Mouse (Mus musculus): Measurements from ENCODE around the gene Usp34. TPM values are rescaled to one million over a fixed set of nuclear protein-coding genes. Genes with fewer than 3 reads are reported as not detected.
"Not testable (repeated sequence)": the region's sequence is repeated elsewhere in the genome, so short reads cannot be mapped to it uniquely, and the experiment has no call there.

Gene Usp34
- polyA plus RNA-seq, 1 experiment from 2014 or later: 19.7 TPM

- peak within 1 kb of the TSS; percentile 91 for H3K4me3 ChIP-seq (ENCODE audit: low read depth, low read length)
- peak within 1 kb of the TSS; percentile 96 for H3K27ac ChIP-seq (ENCODE audit: low read depth, low read length)
- no peaks in the 10 kb centered on the region for H3K9me3 ChIP-seq (ENCODE audit: control insufficient read depth, low read length)
- H3K9ac ChIP-seq (ENCODE audit: low read depth, low read length): peak within 1 kb of the TSS; percentile 98
- DNase-seq (ENCODE audit: low spot score) (peak; percentile 99), ATAC-seq (replicated peaks; ENCODE audit: low FRiP score) (peak; percentile 94)
- WGBS: under 1% methylated on average over 59 of the region's 66 CpGs
- no peaks in the 10 kb centered on the region for H3K27me3 ChIP-seq (replicated peaks; ENCODE audit: control insufficient read depth, insufficient read depth, low read length)
- H3K36me3 ChIP-seq (ENCODE audit: control insufficient read depth, insufficient read depth, low read length): peaks cover 15% of the 10 kb centered on the region
- peak within 1 kb of the TSS; percentile 80 for H3K4me2 ChIP-seq
- peaks cover 12% of the 10 kb centered on the region for H3K4me1 ChIP-seq (replicated peaks; ENCODE audit: control insufficient read depth, insufficient read depth, low read length)
Measured at GRCm38 (mm10) chr11:23497718-23498509, 191.2 kb downstream of the Usp34 start, which contains the start of gene Ahsa2. Gene Ahsa2 (minus strand): TSS chr11:23498030.

- peaks cover 12% of the 10 kb centered on the region for H3K4me1 ChIP-seq (replicated peaks; ENCODE audit: control insufficient read depth, insufficient read depth, low read length)
- H3K9ac ChIP-seq (ENCODE audit: low read depth, low read length): peak overlapping the region; percentile 71
- WGBS: 32% methylated on average over 5 of the region's 5 CpGs
- peak overlapping the region; percentile 80 for H3K4me2 ChIP-seq
- no peak for DNase-seq (ENCODE audit: low spot score)
- no peaks in the 10 kb centered on the region for H3K27me3 ChIP-seq (replicated peaks; ENCODE audit: control insufficient read depth, insufficient read depth, low read length)
- H3K9me3 ChIP-seq (ENCODE audit: control insufficient read depth, low read length): no peaks in the 10 kb centered on the region
- H3K4me3 ChIP-seq (ENCODE audit: low read depth, low read length): peak overlapping the region; percentile 56
- peaks cover 12% of the 10 kb centered on the region for H3K36me3 ChIP-seq (ENCODE audit: control insufficient read depth, insufficient read depth, low read length)
- peak overlapping the region; percentile 49; the same call in 1 of the 2 replicates for H3K27ac ChIP-seq (ENCODE audit: low read depth, low read length)
- no peak for ATAC-seq (replicated peaks; ENCODE audit: low FRiP score)
Measured at GRCm38 (mm10) chr11:23498609-23499008, 191.9 kb downstream of the Usp34 start.

- not testable (repeated sequence) for H3K36me3 ChIP-seq (ENCODE audit: control insufficient read depth, insufficient read depth, low read length); H3K9me3 ChIP-seq (ENCODE audit: control insufficient read depth, low read length); ATAC-seq (replicated peaks; ENCODE audit: low FRiP score); H3K27me3 ChIP-seq (replicated peaks; ENCODE audit: control insufficient read depth, insufficient read depth, low read length); H3K9ac ChIP-seq (ENCODE audit: low read depth, low read length); H3K4me3 ChIP-seq (ENCODE audit: low read depth, low read length); DNase-seq (ENCODE audit: low spot score); H3K27ac ChIP-seq (ENCODE audit: low read depth, low read length); H3K4me1 ChIP-seq (replicated peaks; ENCODE audit: control insufficient read depth, insufficient read depth, low read length); H3K4me2 ChIP-seq
- 79% methylated on average over 5 of the region's 5 CpGs for WGBS
Measured at GRCm38 (mm10) chr11:23504801-23505200, 198.1 kb downstream of the Usp34 start.

GRCm38 (mm10) chr11:23514785-23515184 lies 208.1 kb downstream of the Usp34 start:
- H3K27ac ChIP-seq (ENCODE audit: low read depth, low read length); H3K36me3 ChIP-seq (ENCODE audit: control insufficient read depth, insufficient read depth, low read length); H3K9ac ChIP-seq (ENCODE audit: low read depth, low read length); H3K9me3 ChIP-seq (ENCODE audit: control insufficient read depth, low read length); ATAC-seq (replicated peaks; ENCODE audit: low FRiP score); DNase-seq (ENCODE audit: low spot score); H3K4me2 ChIP-seq; H3K4me1 ChIP-seq (replicated peaks; ENCODE audit: control insufficient read depth, insufficient read depth, low read length); H3K27me3 ChIP-seq (replicated peaks; ENCODE audit: control insufficient read depth, insufficient read depth, low read length); H3K4me3 ChIP-seq (ENCODE audit: low read depth, low read length): not testable (repeated sequence)
- 45% methylated on average over 3 of the region's 4 CpGs for WGBS

GRCm38 (mm10) chr11:23515315-23515714 lies 208.6 kb downstream of the Usp34 start:
- Histone ChIP-seq H3K4me1 (replicated peaks; ENCODE audit: control insufficient read depth, insufficient read depth, low read length) (no peaks in the 10 kb centered on the region), H3K36me3 (ENCODE audit: control insufficient read depth, insufficient read depth, low read length) (no peaks in the 10 kb centered on the region), H3K4me2 (no peak overlapping the region), H3K27me3 (replicated peaks; ENCODE audit: control insufficient read depth, insufficient read depth, low read length) (no peaks in the 10 kb centered on the region), H3K4me3 (ENCODE audit: low read depth, low read length) (no peak overlapping the region), H3K27ac (ENCODE audit: low read depth, low read length) (no peak overlapping the region), H3K9me3 (ENCODE audit: control insufficient read depth, low read length) (no peaks in the 10 kb centered on the region), H3K9ac (ENCODE audit: low read depth, low read length) (no peak overlapping the region)
- 59% methylated on average over 2 of the region's 2 CpGs for WGBS
- DNase-seq (ENCODE audit: low spot score): no peak
- no peak for ATAC-seq (replicated peaks; ENCODE audit: low FRiP score)

GRCm38 (mm10) chr11:23518981-23519380 lies 212.3 kb downstream of the Usp34 start:
- H3K9me3 ChIP-seq (ENCODE audit: control insufficient read depth, low read length): no peaks in the 10 kb centered on the region
- H3K27ac ChIP-seq (ENCODE audit: low read depth, low read length): no peak overlapping the region
- no peaks in the 10 kb centered on the region for H3K4me1 ChIP-seq (replicated peaks; ENCODE audit: control insufficient read depth, insufficient read depth, low read length)
- no peak overlapping the region for H3K4me2 ChIP-seq
- DNase-seq (ENCODE audit: low spot score): no peak
- no peak overlapping the region for H3K4me3 ChIP-seq (ENCODE audit: low read depth, low read length)
- no peaks in the 10 kb centered on the region for H3K36me3 ChIP-seq (ENCODE audit: control insufficient read depth, insufficient read depth, low read length)
- H3K9ac ChIP-seq (ENCODE audit: low read depth, low read length): no peak overlapping the region
- no peaks in the 10 kb centered on the region for H3K27me3 ChIP-seq (replicated peaks; ENCODE audit: control insufficient read depth, insufficient read depth, low read length)
- 78% methylated on average over 3 of the region's 3 CpGs for WGBS
- no peak for ATAC-seq (replicated peaks; ENCODE audit: low FRiP score)

- Histone ChIP-seq H3K36me3 (ENCODE audit: control insufficient read depth, insufficient read depth, low read length) (no peaks in the 10 kb centered on the region), H3K27me3 (replicated peaks; ENCODE audit: control insufficient read depth, insufficient read depth, low read length) (no peaks in the 10 kb centered on the region), H3K9ac (ENCODE audit: low read depth, low read length) (no peak within 1 kb of the TSS), H3K27ac (ENCODE audit: low read depth, low read length) (no peak within 1 kb of the TSS), H3K4me1 (replicated peaks; ENCODE audit: control insufficient read depth, insufficient read depth, low read length) (no peaks in the 10 kb centered on the region), H3K9me3 (ENCODE audit: control insufficient read depth, low read length) (no peaks in the 10 kb centered on the region), H3K4me3 (ENCODE audit: low read depth, low read length) (no peak within 1 kb of the TSS), H3K4me2 (no peak within 1 kb of the TSS)
- WGBS: 61% methylated on average over 5 of the region's 5 CpGs
- ATAC-seq (replicated peaks; ENCODE audit: low FRiP score) (no peak), DNase-seq (ENCODE audit: low spot score) (no peak)
Measured at GRCm38 (mm10) chr11:23520473-23521205, 213.9 kb downstream of the Usp34 start, which contains the start of gene 1700093K21Rik. Gene 1700093K21Rik (minus strand): TSS chr11:23521155.

GRCm38 (mm10) chr11:23537446-23537845 lies 230.8 kb downstream of the Usp34 start:
- ATAC-seq (replicated peaks; ENCODE audit: low FRiP score) (no peak), DNase-seq (ENCODE audit: low spot score) (no peak)
- Histone ChIP-seq H3K27ac (ENCODE audit: low read depth, low read length) (no peak overlapping the region), H3K27me3 (replicated peaks; ENCODE audit: control insufficient read depth, insufficient read depth, low read length) (no peaks in the 10 kb centered on the region), H3K36me3 (ENCODE audit: control insufficient read depth, insufficient read depth, low read length) (no peaks in the 10 kb centered on the region), H3K4me1 (replicated peaks; ENCODE audit: control insufficient read depth, insufficient read depth, low read length) (no peaks in the 10 kb centered on the region), H3K4me3 (ENCODE audit: low read depth, low read length) (no peak overlapping the region), H3K9ac (ENCODE audit: low read depth, low read length) (no peak overlapping the region), H3K4me2 (no peak overlapping the region), H3K9me3 (ENCODE audit: control insufficient read depth, low read length) (no peaks in the 10 kb centered on the region)
- 78% methylated on average over 2 of the region's 2 CpGs for WGBS

Measured in liver, embryonic 11.5 days (tissue).